Mouse (Mus musculus) lung, adult 18-20 months (tissue): ENCODE data around the gene Mrpl33.
"Not testable (repeated sequence)": the region's sequence is repeated elsewhere in the genome, so short reads cannot be mapped to it uniquely, and the experiment has no call there.

Experiments
- DNase-seq, 2 experiments: peaks; one replicate each; pipeline ENCODE4 v3.0.0; 2022; ENCODE audit warnings: mixed read lengths in 2 of 2

Mrpl33 gene

GRCm38 (mm10) chr5:31597430-31597944, 752 bp downstream of the Mrpl33 start:
- DNase-seq: no peak

GRCm38 (mm10) chr5:31598121-31598520, 1.4 kb downstream of the Mrpl33 start:
- DNase-seq: no peak

- peak; percentile 48 to 69 for DNase-seq
Measured at GRCm38 (mm10) chr5:31598579-31598978, 1.8 kb downstream of the Mrpl33 start.

- no peak for DNase-seq
Measured at GRCm38 (mm10) chr5:31599161-31599560, 2.4 kb downstream of the Mrpl33 start.

GRCm38 (mm10) chr5:31601162-31601722, 4.5 kb downstream of the Mrpl33 start:
- no peak for DNase-seq

GRCm38 (mm10) chr5:31602377-31602776, 5.6 kb downstream of the Mrpl33 start:
- DNase-seq: peak; percentile 89 to 93

- no peak for DNase-seq
Measured at GRCm38 (mm10) chr5:31603766-31604165, 7.0 kb downstream of the Mrpl33 start.

GRCm38 (mm10) chr5:31606151-31606550, 9.4 kb downstream of the Mrpl33 start:
- DNase-seq: peak in 1 of 2 experiments; percentile 36

- peak; percentile 30 to 40 for DNase-seq
Measured at GRCm38 (mm10) chr5:31610376-31611086, 13.8 kb downstream of the Mrpl33 start.

- no peak for DNase-seq
Measured at GRCm38 (mm10) chr5:31611186-31611585, 14.5 kb downstream of the Mrpl33 start.

- peak; percentile 87 to 90 for DNase-seq
Measured at GRCm38 (mm10) chr5:31613852-31614286, 17.1 kb downstream of the Mrpl33 start.

GRCm38 (mm10) chr5:31614339-31615025, 17.7 kb downstream of the Mrpl33 start:
- no peak for DNase-seq

- DNase-seq: no peak
Measured at GRCm38 (mm10) chr5:31620326-31620725, 23.6 kb downstream of the Mrpl33 start.

- DNase-seq: peak in 1 of 2 experiments; percentile 23
Measured at GRCm38 (mm10) chr5:31627117-31627516, 30.4 kb downstream of the Mrpl33 start.

- DNase-seq: no peak
Measured at GRCm38 (mm10) chr5:31627562-31628526, 31.1 kb downstream of the Mrpl33 start.

- DNase-seq: no peak
Measured at GRCm38 (mm10) chr5:31628555-31628954, 31.8 kb downstream of the Mrpl33 start.

- DNase-seq: peak; percentile 56 to 68
Measured at GRCm38 (mm10) chr5:31630064-31630463, 33.3 kb downstream of the Mrpl33 start.

- DNase-seq: not testable (repeated sequence)
Measured at GRCm38 (mm10) chr5:31631169-31631568, 34.4 kb downstream of the Mrpl33 start.

GRCm38 (mm10) chr5:31634161-31634560, 37.4 kb downstream of the Mrpl33 start:
- no peak for DNase-seq

- no peak for DNase-seq
Measured at GRCm38 (mm10) chr5:31634679-31635078, 37.9 kb downstream of the Mrpl33 start.

- DNase-seq: peak in 1 of 2 experiments; percentile 24
Measured at GRCm38 (mm10) chr5:31636636-31637253, 40.0 kb downstream of the Mrpl33 start.

- no peak for DNase-seq
Measured at GRCm38 (mm10) chr5:31640542-31640941, 43.8 kb downstream of the Mrpl33 start.
